Mouse (Mus musculus) hindbrain, postnatal 0 days (tissue): Measurements from ENCODE around the gene Gm43191. TPM values are rescaled to one million over a fixed set of nuclear protein-coding genes. Genes with fewer than 3 reads are reported as not detected.

Experiments used
- ATAC-seq: fragments of 200-750 bp; cut with Nextera tagmentation; 2 replicates; pipeline ENCODE4 v1.8.0; 2017; ENCODE audit warnings: mild to moderate bottlenecking, moderate TSS enrichment, moderate library complexity
- DNase-seq: peaks from one replicate; pipeline ENCODE4 v3.0.0-alpha.2; 2015; ENCODE audit warnings: low spot score
- H3K27ac ChIP-seq: fragments of 300-500 bp; sonication (generic); 2 replicates; pipeline ENCODE4 v1.5.1; 2014; ENCODE audit warnings: mild to moderate bottlenecking
- H3K27me3 ChIP-seq: fragments of 300-500 bp; sonication (generic); 2 replicates; pipeline ENCODE4 v1.6.1; 2014; ENCODE audit warnings: low read length, mixed read lengths; ENCODE audit not compliant: insufficient read depth
- H3K36me3 ChIP-seq: fragments of 300-500 bp; sonication (generic); 2 replicates; pipeline ENCODE4 v1.6.1; 2014; ENCODE audit warnings: low read length, mixed read lengths; ENCODE audit not compliant: insufficient read depth
- H3K4me1 ChIP-seq: fragments of 300-500 bp; sonication (generic); 2 replicates; pipeline ENCODE4 v1.6.1; 2014; ENCODE audit warnings: antibody characterized with exemption, low read length, mixed read lengths; ENCODE audit not compliant: insufficient read depth
- H3K4me2 ChIP-seq: fragments of 300-500 bp; sonication (generic); 2 replicates; pipeline ENCODE4 v1.6.1; 2014; ENCODE audit warnings: low read depth, mild to moderate bottlenecking, low read length, moderate library complexity, mixed read lengths
- H3K4me3 ChIP-seq: fragments of 300-500 bp; sonication (generic); 2 replicates; pipeline ENCODE4 v1.5.1; 2014; ENCODE audit warnings: low read length
- H3K9ac ChIP-seq: fragments of 300-500 bp; sonication (generic); replicated peaks from 2 replicates; pipeline ENCODE4 v1.6.1; 2014; ENCODE audit warnings: mild to moderate bottlenecking, low read length, moderate library complexity, mixed read lengths
- H3K9me3 ChIP-seq: fragments of 300-500 bp; sonication (generic); 2 replicates; pipeline ENCODE4 v1.6.1; 2016; ENCODE audit warnings: low read length, mixed read lengths
- CTCF ChIP-seq: IDR thresholded peaks from 2 replicates; pipeline ENCODE4 v1.5.1; 2016; ENCODE audit warnings: antibody characterized with exemption, control low read depth, low read depth
- WGBS: fragments of 180-500 bp; shearing (Covaris S2); extraction: QIAGEN DNeasy Blood & Tissue Kit; methylation state at CpG from one replicate; pipeline ENCODE4 v1.1.7; 2014; 5-methylcytosine and 5-hydroxymethylcytosine counted together
- polyA plus RNA-seq: library from polyadenylated mRNA; unstranded; fragments of >200 nt; fragmentation: Nextera tagmentation; extraction: Ambion mirVana; gene quantifications from 2 replicates; pipeline ENCODE4 v1.2.1, GENCODE M21; 2015
- total RNA-seq: library from RNA; depleted of rRNA; stranded (reverse); fragments of >200 nt; gene quantifications from 2 replicates; pipeline ENCODE4 v1.2.3, GENCODE M21; 2014

The Gm43191 gene
- total and polyA plus RNA-seq, 2 experiments from 2014 or later, result not detected

DNA sequence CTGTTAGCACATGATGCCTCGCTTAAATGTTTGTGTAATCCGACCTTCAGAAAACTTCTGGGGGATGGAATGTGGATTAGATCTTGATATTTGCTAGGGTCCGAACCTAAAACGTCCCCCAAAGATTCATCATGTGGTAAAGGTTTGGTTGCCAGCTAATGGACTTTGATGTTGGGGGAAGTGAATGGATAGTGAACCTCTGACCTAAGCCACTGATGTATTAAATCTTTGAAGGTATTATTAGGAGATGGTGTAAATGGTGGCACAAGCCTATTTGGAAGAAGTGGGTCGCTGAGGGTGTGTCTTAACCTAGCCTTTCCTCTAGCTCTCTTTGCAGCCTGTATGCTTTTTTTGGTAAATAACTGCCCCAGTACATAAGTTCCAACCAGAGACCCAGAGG is 32.0 kb upstream of the Gm43191 start:
- H3K27me3 ChIP-seq, result no peaks in the 10 kb centered on the region
- ATAC-seq, result no peak
- DNase-seq, result peak; percentile 1
- no peak overlapping the region for H3K27ac ChIP-seq
- H3K9me3 ChIP-seq, result no peaks in the 10 kb centered on the region
- peak overlapping the region; percentile 94 for H3K4me3 ChIP-seq
- no peaks in the 10 kb centered on the region for H3K36me3 ChIP-seq
- TF ChIP-seq CTCF, result no peak
- WGBS, result 35% methylated on average over 5 of the region's 5 CpGs
- H3K9ac ChIP-seq, result peak overlapping the region; percentile 95
- H3K4me2 ChIP-seq, result peak overlapping the region; percentile 62
- 0 out of 2 replicates have a peak, but pooled peaks cover 8% of the 10 kb centered on the region for H3K4me1 ChIP-seq

GRCm38 (mm10) chr3:116712436-116712881 is 31.4 kb upstream of the Gm43191 start, which contains the start of gene Slc35a3:
Gene Slc35a3 (minus strand): TSS chr3:116712831.
- Histone ChIP-seq H3K36me3 (no peaks in the 10 kb centered on the region), H3K4me2 (peak within 1 kb of the TSS; percentile 62), H3K27ac (peak within 1 kb of the TSS; percentile 86), H3K9ac (peak within 1 kb of the TSS; percentile 95), H3K4me3 (peak within 1 kb of the TSS; percentile 94), H3K9me3 (no peaks in the 10 kb centered on the region), H3K27me3 (no peaks in the 10 kb centered on the region), H3K4me1 (0 out of 2 replicates have a peak, but pooled peaks cover 8% of the 10 kb centered on the region)
- DNase-seq, result no peak
- no peak; the same call in 1 of the 2 replicates for ATAC-seq
- no peak for TF ChIP-seq CTCF
- WGBS, result 3% methylated on average over 8 of the region's 8 CpGs

DNA sequence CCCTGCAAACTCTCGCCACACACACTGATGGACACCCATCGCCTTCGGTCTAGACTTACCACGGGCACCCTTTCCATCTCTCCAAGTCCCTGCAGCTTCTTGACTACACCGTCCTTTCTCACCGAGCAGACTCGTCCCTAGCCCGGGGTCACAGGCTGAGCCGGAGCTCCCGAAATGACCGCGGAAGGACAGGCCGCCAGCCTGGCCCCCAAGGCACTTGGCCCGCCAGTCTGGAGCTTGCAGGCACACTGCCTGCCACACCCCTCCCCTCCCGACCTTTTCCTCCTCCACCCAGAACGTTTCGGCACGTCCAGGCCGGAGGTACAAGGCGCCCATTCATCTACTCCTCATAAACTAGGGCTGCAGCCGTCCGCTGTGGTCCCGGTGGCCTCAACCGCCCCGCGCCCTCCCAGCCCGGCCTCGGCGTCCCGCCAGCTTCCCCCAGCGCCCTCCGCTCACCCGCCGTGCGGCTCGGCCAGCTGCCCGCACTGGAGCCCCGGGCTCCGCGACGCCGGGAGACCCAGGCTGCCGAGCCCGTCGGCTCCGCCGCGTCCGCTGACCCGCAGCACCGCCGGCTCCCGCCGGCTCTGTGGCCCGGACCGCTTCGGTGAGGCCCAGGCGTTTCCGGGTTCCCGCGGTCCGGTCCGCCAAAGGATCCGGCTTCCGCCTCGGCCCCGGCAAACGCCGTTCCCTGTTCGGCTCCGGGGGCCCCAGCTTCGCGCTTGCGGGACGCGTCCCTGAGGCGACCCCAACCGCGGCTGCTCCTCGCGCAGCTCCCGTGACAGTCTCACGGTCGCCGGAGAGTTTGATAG is 30.8 kb upstream of the Gm43191 start:
- peak; percentile 94 for ATAC-seq
- no peak for TF ChIP-seq CTCF
- H3K9ac ChIP-seq, result peak overlapping the region; percentile 95
- peak; percentile 83 for DNase-seq
- H3K4me3 ChIP-seq, result peak overlapping the region; percentile 94
- no peaks in the 10 kb centered on the region for H3K9me3 ChIP-seq
- 0 out of 2 replicates have a peak, but pooled peaks cover 8% of the 10 kb centered on the region for H3K4me1 ChIP-seq
- H3K27me3 ChIP-seq, result no peaks in the 10 kb centered on the region
- peak overlapping the region; percentile 62 for H3K4me2 ChIP-seq
- H3K36me3 ChIP-seq, result no peaks in the 10 kb centered on the region
- H3K27ac ChIP-seq, result peak overlapping the region; percentile 86
- under 1% methylated on average over 81 of the region's 85 CpGs for WGBS

DNA sequence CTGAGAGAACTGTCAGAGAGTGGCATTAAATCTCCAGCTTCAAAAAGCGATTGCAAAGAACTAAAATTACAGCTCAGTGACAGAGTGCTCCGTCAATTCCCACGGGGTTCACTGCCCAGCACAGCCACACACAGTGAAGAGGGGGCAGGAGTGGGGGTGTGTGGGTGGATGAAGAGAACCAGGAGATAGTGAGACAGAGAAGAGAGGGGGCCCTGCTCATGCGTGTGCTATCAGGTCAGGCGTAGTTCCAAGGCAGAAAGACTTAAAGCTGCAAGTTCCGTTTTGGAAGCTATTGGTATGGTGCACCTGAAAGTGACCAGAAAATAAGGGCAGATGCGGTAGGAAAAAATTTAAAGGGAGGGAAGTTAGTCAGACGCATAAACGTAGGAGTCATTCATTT is 29.9 kb upstream of the Gm43191 start:
- Histone ChIP-seq H3K9me3 (no peaks in the 10 kb centered on the region), H3K4me3 (peak overlapping the region; percentile 94), H3K27me3 (no peaks in the 10 kb centered on the region), H3K4me1 (0 out of 2 replicates have a peak, but pooled peaks cover 8% of the 10 kb centered on the region), H3K9ac (peak overlapping the region; percentile 95; the same call in 1 of the 2 replicates), H3K4me2 (peak overlapping the region; percentile 62), H3K36me3 (no peaks in the 10 kb centered on the region), H3K27ac (no peak overlapping the region)
- no peak for DNase-seq
- ATAC-seq, result no peak
- TF ChIP-seq CTCF, result no peak
- WGBS, result 48% methylated on average over 9 of the region's 9 CpGs

- TF ChIP-seq CTCF, result no peak
- Histone ChIP-seq H3K4me3 (no peak overlapping the region), H3K27ac (no peak overlapping the region), H3K27me3 (no peaks in the 10 kb centered on the region), H3K4me2 (no peak overlapping the region), H3K9ac (no peak overlapping the region), H3K4me1 (0 out of 2 replicates have a peak, but pooled peaks cover under 1% of the 10 kb centered on the region), H3K9me3 (no peaks in the 10 kb centered on the region), H3K36me3 (no peaks in the 10 kb centered on the region)
- ATAC-seq, result no peak
- no peak for DNase-seq
- 96% methylated on average over 1 of the region's 1 CpGs for WGBS
Observed at GRCm38 (mm10) chr3:116705637-116706204, 24.7 kb upstream of the Gm43191 start.

DNA sequence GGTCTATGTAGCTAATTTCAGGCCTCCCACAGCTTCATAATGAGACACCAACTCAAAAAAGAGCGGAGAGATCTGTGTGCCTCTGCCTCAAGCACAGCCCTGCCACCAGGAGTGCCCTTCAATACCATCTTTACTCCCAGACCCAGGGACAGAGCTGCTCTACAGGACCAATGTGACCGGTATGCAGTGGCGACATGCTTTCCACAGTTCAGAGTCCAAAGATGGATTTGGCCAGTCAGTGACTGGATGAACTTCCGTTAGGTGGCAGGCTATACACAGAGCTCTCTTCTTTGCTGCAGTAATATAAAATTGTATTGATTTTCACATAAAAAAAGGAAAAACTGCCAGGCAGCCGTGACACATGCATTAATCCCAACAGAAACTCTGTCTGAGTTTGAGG is 22.8 kb upstream of the Gm43191 start:
- H3K4me3 ChIP-seq, result no peak overlapping the region
- TF ChIP-seq CTCF, result no peak
- no peak overlapping the region for H3K4me2 ChIP-seq
- H3K4me1 ChIP-seq, result no peaks in the 10 kb centered on the region
- H3K9ac ChIP-seq, result no peak overlapping the region
- DNase-seq, result no peak
- H3K27ac ChIP-seq, result no peak overlapping the region
- H3K9me3 ChIP-seq, result no peaks in the 10 kb centered on the region
- H3K27me3 ChIP-seq, result no peaks in the 10 kb centered on the region
- no peak for ATAC-seq
- WGBS, result 90% methylated on average over 5 of the region's 5 CpGs
- H3K36me3 ChIP-seq, result no peaks in the 10 kb centered on the region
